Mouse (Mus musculus): ENCODE results near the gene Nol6. TPM values are rescaled to one million over a fixed set of nuclear protein-coding genes. Genes with fewer than 3 reads are reported as not detected.

The Nol6 gene
- 12.1 and 18.4 TPM in 2 replicates for polyA plus RNA-seq (2015; fragmentation: Nextera tagmentation; extraction: Ambion mirVana)

DNA sequence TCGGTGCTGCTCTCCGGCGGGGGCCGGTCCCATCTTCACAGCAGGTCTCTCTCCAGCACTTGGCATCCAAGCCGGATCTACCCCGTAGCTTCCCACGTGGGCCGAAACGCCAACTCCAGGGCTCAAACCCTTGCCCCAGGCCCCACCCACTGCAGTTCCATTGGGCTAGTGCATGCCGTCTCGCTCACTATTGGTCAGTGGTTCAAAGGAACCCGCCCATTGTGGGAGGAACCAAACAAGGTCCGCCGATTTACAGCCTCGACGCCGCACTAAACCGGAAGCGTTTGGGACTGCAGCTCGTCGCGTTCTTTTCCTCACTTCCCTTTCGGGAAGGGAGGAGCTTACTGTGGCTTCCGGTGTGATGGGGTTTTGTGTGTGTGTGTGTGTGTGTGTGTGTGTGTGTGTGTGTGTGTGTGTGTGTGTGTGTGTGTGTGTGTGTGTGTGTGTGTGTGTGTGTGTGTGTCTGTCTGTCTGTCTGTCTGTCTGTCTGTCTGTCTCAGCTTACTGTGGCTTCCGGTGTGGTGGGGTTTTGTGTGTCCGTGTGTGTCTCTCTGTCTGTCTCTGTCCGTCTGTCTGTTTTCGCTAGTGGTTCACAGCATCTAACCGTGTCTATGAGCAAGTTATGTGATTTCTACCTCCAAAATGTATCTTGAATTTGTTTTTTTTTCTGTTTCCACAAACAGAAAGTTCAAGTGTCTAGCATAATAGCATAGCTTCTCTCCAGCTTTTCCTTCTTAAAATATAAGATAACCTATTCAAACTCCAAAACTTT, at the start of gene Nol6:
Nol6 (minus strand) TSS at position 276 of the 772 bp plus-strand sequence.

DNA sequence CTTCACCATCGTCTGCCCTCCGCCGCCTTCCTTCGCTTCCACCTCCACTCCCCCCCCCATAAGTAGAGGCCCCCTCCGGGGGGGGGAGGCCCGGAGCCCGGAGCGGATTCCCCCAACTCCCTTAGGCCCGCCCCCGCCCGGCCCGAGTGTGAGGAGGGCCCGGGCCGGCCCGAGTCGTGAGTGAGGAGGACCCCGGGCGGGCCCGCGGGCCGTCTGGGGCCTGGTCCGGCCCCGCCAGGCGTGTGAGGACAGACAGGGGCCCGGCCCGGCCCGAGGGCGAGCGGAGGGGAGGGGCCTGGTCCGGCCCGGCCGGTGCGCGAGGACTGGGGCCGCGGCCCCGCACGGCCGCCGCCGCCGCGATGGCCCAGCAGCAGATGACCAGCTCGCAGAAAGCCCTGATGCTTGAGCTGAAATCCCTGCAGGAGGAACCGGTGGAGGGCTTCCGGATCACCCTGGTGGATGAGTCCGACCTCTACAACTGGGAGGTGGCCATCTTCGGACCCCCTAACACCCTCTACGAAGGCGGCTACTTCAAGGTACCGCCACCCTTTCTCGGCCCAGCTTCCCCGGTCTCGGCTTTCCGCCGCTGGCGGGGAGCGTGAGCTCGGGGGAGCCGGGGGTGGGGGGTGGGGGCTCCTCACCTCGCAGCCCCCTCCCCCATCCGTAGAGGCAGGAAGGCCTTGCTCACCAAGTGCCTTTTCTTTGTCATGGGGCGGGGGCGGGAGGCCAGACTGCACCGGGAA, 11.6 kb upstream of the Nol6 start, which contains the start of gene Ube2r2:
Ube2r2 (plus strand) TSS at position 33 of the 743 bp plus-strand sequence.

DNA sequence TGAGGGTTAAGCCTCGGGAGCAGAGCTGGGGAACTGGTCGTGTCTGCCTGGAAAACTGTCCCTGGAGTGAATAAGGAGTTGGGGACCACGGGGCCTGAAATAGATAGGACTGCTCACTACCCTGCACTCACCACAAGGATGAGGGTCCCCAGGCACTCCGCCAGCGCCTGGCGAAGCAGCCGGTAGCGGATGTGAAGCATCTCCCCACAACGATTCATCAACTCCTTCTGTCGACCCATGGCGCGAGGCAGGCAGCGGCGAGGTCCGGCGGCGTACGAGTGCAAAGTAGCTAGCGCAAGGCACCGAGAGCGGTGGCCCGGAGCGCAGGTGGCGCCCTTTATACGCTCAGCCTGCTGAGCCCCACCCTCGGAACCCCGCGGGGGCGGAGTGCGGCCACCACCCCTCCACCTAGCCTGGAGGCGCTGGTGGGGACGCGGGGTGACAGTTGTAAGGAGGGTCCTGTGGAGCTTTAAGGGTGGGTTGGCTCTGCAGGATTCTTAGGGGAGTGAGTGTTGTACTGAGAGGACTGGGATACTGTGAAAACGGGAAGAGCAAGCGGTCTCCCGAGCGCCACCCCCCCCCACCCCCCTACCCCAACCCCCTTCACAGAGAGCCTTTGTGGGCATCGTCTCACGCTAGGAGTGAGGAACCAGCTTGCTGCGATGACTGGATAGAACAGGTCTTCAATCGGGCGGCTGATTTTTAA, 26.2 kb downstream of the Nol6 start, which contains the start of gene Aqp3:
Aqp3 (minus strand) TSS at position 313 of the 706 bp plus-strand sequence.

Other genes with a start within 250 kb of the Nol6 start
- gene Spink4, start 204.4 kb downstream of the Nol6 start, polyA plus RNA-seq (2015; fragmentation: Nextera tagmentation; extraction: Ambion mirVana) = 7.0 and 10.7 TPM in 2 replicates
- 254 and 306 TPM in 2 replicates for gene Bag1, start 176.2 kb downstream of the Nol6 start, polyA plus RNA-seq (2015; fragmentation: Nextera tagmentation; extraction: Ambion mirVana)
- 220 and 221 TPM in 2 replicates for gene Chmp5, start 176.0 kb downstream of the Nol6 start, polyA plus RNA-seq (2015; fragmentation: Nextera tagmentation; extraction: Ambion mirVana)
- gene Nfx1, start 153.5 kb downstream of the Nol6 start, polyA plus RNA-seq (2015; fragmentation: Nextera tagmentation; extraction: Ambion mirVana) = 36.2 and 69.4 TPM in 2 replicates
- gene Aqp7, start 76.3 kb downstream of the Nol6 start, polyA plus RNA-seq (2015; fragmentation: Nextera tagmentation; extraction: Ambion mirVana) = 0.99 and 1.6 TPM in 2 replicates
- gene Aqp3, start 26.3 kb downstream of the Nol6 start, polyA plus RNA-seq (2015; fragmentation: Nextera tagmentation; extraction: Ambion mirVana) = 1.7 and 3.5 TPM in 2 replicates
- gene Ube2r2, start 11.3 kb upstream of the Nol6 start, polyA plus RNA-seq (2015; fragmentation: Nextera tagmentation; extraction: Ambion mirVana) = 61.1 and 78.5 TPM in 2 replicates
- gene Ubap2, start 150.7 kb upstream of the Nol6 start, polyA plus RNA-seq (2015; fragmentation: Nextera tagmentation; extraction: Ambion mirVana) = 22.9 and 26.0 TPM in 2 replicates
- gene Dcaf12, start 190.4 kb upstream of the Nol6 start, polyA plus RNA-seq (2015; fragmentation: Nextera tagmentation; extraction: Ambion mirVana) = 33.2 and 47.8 TPM in 2 replicates
- 37.6 and 52.5 TPM in 2 replicates for gene Ubap1, start 224.5 kb upstream of the Nol6 start, polyA plus RNA-seq (2015; fragmentation: Nextera tagmentation; extraction: Ambion mirVana)

Data from adrenal gland, postnatal 0 days (tissue).